Mouse (Mus musculus) heart, embryonic 13.5 days (tissue): Measurements from ENCODE around the gene Gramd1a. TPM values are rescaled to one million over a fixed set of nuclear protein-coding genes. Genes with fewer than 3 reads are reported as not detected.

Experiments
- ATAC-seq: fragments of 200-750 bp; cut with Nextera tagmentation; 2 replicates; pipeline ENCODE4 v1.8.0; 2017; ENCODE audit warnings: moderate TSS enrichment; ENCODE audit not compliant: insufficient number of reproducible peaks, low FRiP score, low TSS enrichment; ENCODE audit errors: extremely low read depth
- H3K27ac ChIP-seq: fragments of 300-500 bp; sonication (generic); replicated peaks from 2 replicates; pipeline ENCODE4 v1.5.1; 2015; ENCODE audit warnings: moderate library complexity, mild to moderate bottlenecking, inconsistent platforms
- H3K27me3 ChIP-seq: fragments of 300-500 bp; sonication (generic); replicated peaks from 2 replicates; pipeline ENCODE4 v1.6.1; 2015; ENCODE audit warnings: mild to moderate bottlenecking, inconsistent platforms
- H3K36me3 ChIP-seq: fragments of 300-500 bp; sonication (generic); 2 replicates; pipeline ENCODE4 v1.6.1; 2015; ENCODE audit warnings: mild to moderate bottlenecking, inconsistent platforms
- H3K4me1 ChIP-seq: fragments of 300-500 bp; sonication (generic); 2 replicates; pipeline ENCODE4 v1.6.1; 2015; ENCODE audit warnings: inconsistent platforms
- H3K4me2 ChIP-seq: fragments of 300-500 bp; sonication (generic); 2 replicates; pipeline ENCODE4 v1.6.1; 2015; ENCODE audit warnings: inconsistent platforms, mild to moderate bottlenecking, moderate library complexity
- H3K4me3 ChIP-seq: fragments of 300-500 bp; sonication (generic); 2 replicates; pipeline ENCODE4 v1.5.1; 2015; ENCODE audit warnings: moderate library complexity, mild to moderate bottlenecking, inconsistent platforms
- H3K9ac ChIP-seq: fragments of 300-500 bp; sonication (generic); 2 replicates; pipeline ENCODE4 v1.6.1; 2015; ENCODE audit warnings: inconsistent platforms, mild to moderate bottlenecking, moderate library complexity
- H3K9me3 ChIP-seq: fragments of 300-500 bp; sonication (generic); 2 replicates; pipeline ENCODE4 v1.6.1; 2016; ENCODE audit warnings: inconsistent platforms
- WGBS: fragments of 180-500 bp; shearing (Covaris S2); methylation state at CpG from one replicate; pipeline ENCODE4 v1.1.7; 2015; ENCODE audit warnings: mixed read lengths; 5-methylcytosine and 5-hydroxymethylcytosine counted together
- polyA plus RNA-seq: library from polyadenylated mRNA; unstranded; fragments of >200 nt; fragmentation: Nextera tagmentation; extraction: Ambion mirVana; gene quantifications from 2 replicates; pipeline ENCODE4 v1.2.1, GENCODE M21; 2015

Gramd1a gene
- polyA plus RNA-seq, 1 experiment from 2014 or later = 50.3 TPM

DNA sequence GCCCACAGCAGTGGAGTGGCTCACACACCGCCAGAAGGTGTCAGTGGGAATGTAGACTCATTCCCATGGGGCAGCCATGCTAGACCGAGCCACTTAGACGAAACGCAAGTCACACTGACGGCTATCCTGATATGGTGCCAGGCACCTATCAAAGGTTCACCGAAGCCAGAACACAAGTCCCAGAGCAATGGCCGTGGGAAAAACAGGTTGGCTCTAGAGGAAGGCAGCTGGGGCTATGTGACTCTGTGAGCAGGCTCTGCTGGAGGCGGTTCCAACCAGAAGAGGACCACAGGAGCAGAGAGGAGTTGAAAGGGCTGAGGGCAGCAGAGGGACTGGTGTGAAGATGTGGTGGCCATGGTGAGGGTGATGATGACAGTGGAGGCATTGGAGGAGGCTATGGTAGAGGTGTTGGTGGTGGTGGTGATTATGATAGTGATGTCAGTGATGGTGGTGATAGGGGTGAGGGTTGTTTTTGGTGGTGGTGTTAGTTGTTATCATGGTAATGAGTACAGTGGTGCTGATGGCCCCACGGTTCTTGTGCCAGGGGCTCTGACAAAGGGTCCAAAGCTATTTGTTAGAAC is 69.4 kb downstream of the Gramd1a start:
- H3K9ac ChIP-seq = no peak overlapping the region
- no peak overlapping the region for H3K4me3 ChIP-seq
- WGBS = 79% methylated on average over 9 of the region's 9 CpGs
- H3K4me1 ChIP-seq = peaks cover 16% of the 10 kb centered on the region; the same call in 1 of the 2 replicates
- H3K36me3 ChIP-seq = no peaks in the 10 kb centered on the region
- H3K4me2 ChIP-seq = no peak overlapping the region
- no peaks in the 10 kb centered on the region for H3K9me3 ChIP-seq
- H3K27me3 ChIP-seq = no peaks in the 10 kb centered on the region
- no peak for ATAC-seq
- no peak overlapping the region for H3K27ac ChIP-seq

DNA sequence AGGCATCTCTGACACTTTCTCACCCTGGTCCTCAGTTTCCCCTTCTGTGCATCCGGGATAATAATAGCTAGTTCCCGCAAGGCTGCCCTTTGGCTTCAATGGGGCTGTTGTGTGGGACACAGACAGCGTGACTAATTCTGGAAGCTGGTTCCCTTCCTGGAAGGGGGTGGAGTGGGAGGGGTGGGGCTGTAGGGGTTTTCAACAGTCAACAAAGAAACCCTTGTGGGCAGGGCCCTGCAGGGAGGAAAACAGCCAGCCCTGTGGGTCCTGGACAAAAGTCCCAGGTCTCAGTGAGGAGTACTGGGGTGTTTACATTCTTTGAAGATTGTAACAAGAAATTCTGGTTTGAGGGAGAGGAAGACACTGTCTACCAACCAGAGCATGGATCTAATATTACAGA is 70.5 kb downstream of the Gramd1a start:
- H3K4me1 ChIP-seq = peaks cover 16% of the 10 kb centered on the region; the same call in 1 of the 2 replicates
- H3K9me3 ChIP-seq = no peaks in the 10 kb centered on the region
- no peak overlapping the region for H3K4me3 ChIP-seq
- H3K9ac ChIP-seq = no peak overlapping the region
- H3K4me2 ChIP-seq = no peak overlapping the region
- H3K27me3 ChIP-seq = no peaks in the 10 kb centered on the region
- H3K36me3 ChIP-seq = no peaks in the 10 kb centered on the region
- 0 out of 2 replicates have a peak overlapping the region, but pooled peaks have one; percentile 1 for H3K27ac ChIP-seq
- WGBS = 59% methylated on average over 3 of the region's 3 CpGs
- ATAC-seq = no peak

DNA sequence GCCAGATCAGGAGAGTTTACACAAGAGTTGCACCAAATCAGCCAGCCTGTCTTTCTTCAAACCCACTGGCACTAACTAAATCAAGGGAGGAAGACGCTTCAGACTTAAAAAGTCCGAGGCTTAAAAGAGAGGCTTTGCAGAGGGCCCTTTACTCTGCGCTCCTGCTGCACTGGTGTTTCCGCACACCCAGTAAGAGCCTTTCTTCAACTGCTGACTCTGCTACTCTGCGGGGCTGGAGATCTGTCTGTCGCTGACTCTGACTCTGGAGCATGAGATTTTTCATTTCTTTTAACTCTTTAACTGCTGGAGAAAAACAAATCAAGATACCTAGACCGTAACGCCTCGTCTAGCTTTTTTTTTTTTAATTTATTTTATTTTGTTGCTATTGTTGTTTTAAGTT is 71.6 kb downstream of the Gramd1a start:
- Histone ChIP-seq H3K4me3 (no peak overlapping the region), H3K27me3 (no peaks in the 10 kb centered on the region), H3K9ac (no peak overlapping the region), H3K4me1 (peaks cover 16% of the 10 kb centered on the region; the same call in 1 of the 2 replicates), H3K36me3 (no peaks in the 10 kb centered on the region), H3K4me2 (no peak overlapping the region), H3K27ac (peak overlapping the region; percentile 13; the same call in 1 of the 2 replicates), H3K9me3 (no peaks in the 10 kb centered on the region)
- whole genome bisulfite sequencing = 47% methylated on average over 9 of the region's 9 CpGs
- ATAC-seq = no peak

DNA sequence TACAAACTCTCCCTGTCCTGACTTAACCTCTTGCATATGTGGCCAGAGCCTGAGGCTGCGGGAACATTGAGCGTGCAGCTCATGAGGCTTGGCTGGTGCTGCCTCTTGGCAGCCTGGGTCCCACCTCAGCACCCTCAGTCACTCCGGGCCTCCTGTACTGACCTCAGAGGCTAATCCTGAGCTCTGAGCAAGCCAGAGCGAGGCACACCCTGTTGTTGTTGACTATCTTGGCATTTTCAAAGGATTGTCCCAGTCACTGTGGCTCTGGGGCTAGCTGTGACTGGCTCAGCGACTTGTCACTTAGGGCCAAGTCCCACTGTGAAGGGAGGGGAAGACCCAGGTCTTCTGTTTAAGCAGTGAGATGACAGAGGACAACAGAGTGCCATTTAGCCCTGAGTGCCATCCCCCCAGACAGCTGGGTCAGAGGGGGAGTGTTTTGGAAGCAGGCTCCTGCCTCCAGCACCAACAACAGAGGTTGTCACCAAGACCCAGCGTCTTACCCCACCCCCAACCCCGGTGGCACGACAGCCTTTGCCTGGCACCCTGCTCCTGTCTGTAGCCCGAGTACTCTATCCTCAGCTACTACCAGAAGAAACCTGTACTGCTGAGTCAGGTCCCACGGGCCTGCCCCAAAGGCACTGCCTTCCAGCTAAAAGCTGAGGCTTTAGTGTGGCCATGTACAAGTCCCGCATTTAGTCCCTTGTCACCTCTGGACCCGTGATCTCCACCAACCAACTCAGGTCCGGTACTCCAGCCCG is 72.7 kb downstream of the Gramd1a start:
- Histone ChIP-seq H3K4me2 (no peak overlapping the region), H3K9me3 (no peaks in the 10 kb centered on the region), H3K27ac (no peak overlapping the region), H3K9ac (no peak overlapping the region), H3K27me3 (no peaks in the 10 kb centered on the region), H3K36me3 (no peaks in the 10 kb centered on the region), H3K4me1 (peaks cover 16% of the 10 kb centered on the region; the same call in 1 of the 2 replicates), H3K4me3 (no peak overlapping the region)
- ATAC-seq = no peak
- WGBS = 65% methylated on average over 14 of the region's 14 CpGs

DNA sequence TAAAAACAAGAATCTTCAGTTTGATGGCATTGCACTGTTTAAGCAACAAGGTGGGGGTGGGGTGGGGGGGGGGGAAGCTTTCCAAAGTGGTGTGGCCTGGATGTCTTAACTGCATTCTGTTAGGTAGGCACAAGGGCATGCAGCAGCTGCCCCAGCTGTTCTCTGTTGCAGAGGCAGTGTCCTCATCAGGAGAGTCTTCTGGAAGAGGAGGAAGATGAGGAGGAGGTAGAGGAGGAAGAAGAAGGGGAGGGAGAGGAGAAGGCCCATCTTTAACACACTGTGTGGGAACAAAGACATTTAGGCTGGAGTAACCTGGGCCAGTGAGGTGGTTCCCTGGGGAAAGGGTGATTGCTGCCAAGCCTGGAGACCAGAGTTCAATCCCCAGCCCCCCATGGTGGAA is 73.6 kb downstream of the Gramd1a start:
- H3K4me2 ChIP-seq = no peak overlapping the region
- H3K27me3 ChIP-seq = no peaks in the 10 kb centered on the region; the same call in 1 of the 2 replicates
- peaks cover 10% of the 10 kb centered on the region; the same call in 1 of the 2 replicates for H3K4me1 ChIP-seq
- H3K9me3 ChIP-seq = no peaks in the 10 kb centered on the region
- H3K9ac ChIP-seq = no peak overlapping the region
- H3K4me3 ChIP-seq = no peak overlapping the region
- no peaks in the 10 kb centered on the region for H3K36me3 ChIP-seq
- ATAC-seq = no peak
- no peak overlapping the region for H3K27ac ChIP-seq

DNA sequence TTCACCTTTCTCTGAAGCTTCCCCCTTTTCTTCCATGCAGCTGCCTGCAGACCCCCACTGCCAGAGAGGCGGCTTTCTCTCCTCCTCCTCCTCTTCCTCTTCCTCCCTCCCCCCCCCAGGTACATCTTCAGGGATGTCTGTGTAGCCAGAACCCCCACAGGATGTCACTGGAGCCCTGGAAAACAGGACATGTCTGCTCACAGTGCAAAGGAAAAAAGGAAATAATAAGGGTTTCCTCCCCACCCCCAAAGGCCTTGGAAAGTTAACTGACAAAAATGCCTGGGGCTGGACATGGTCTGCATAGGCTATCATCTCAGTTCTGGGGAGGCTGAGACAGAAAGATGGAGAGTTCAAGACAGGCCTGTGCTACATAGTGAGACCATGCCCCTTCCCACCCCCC is 74.6 kb downstream of the Gramd1a start:
- Histone ChIP-seq H3K4me3 (no peak overlapping the region), H3K9me3 (no peaks in the 10 kb centered on the region), H3K9ac (no peak overlapping the region), H3K4me2 (no peak overlapping the region), H3K27ac (no peak overlapping the region), H3K27me3 (no peaks in the 10 kb centered on the region; the same call in 1 of the 2 replicates), H3K36me3 (no peaks in the 10 kb centered on the region), H3K4me1 (peaks cover 10% of the 10 kb centered on the region; the same call in 1 of the 2 replicates)
- no peak for ATAC-seq
- 48% methylated on average over 1 of the region's 1 CpGs for WGBS

DNA sequence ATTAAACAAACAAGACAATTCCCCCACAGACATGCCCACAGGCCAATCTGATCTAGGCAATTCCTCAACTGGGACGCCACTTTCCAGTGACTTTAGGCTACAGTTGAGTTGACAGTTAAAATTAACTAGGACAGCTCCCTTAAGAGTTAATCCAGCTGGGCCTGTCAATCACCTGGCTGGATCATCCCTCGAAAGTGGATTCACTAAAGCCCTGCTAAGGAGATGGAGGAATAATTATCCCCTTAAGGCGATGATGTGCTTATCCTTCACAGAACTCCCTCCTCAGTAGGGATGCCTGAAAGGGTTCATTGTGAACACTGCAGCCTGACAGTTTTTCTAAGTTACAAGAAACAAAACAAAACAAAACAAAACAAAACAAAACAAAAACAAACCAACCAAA is 75.1 kb downstream of the Gramd1a start:
- 58% methylated on average over 3 of the region's 3 CpGs for WGBS
- no peak for ATAC-seq

More for the DNA sequence above, 75.1 kb downstream of the Gramd1a start:
- H3K9me3 ChIP-seq = no peaks in the 10 kb centered on the region
- no peak overlapping the region for H3K4me3 ChIP-seq
- peaks cover 10% of the 10 kb centered on the region; the same call in 1 of the 2 replicates for H3K4me1 ChIP-seq
- H3K36me3 ChIP-seq = no peaks in the 10 kb centered on the region
- H3K27ac ChIP-seq = no peak overlapping the region
- no peak overlapping the region for H3K9ac ChIP-seq
- H3K4me2 ChIP-seq = no peak overlapping the region
- H3K27me3 ChIP-seq = no peaks in the 10 kb centered on the region; the same call in 1 of the 2 replicates

Other genes with a start within 250 kb of the Gramd1a start
- gene Mag, start 241.0 kb downstream of the Gramd1a start, polyA plus RNA-seq = 0.08 and 0.10 TPM in 2 replicates
- not detected in 2 replicates for gene Hamp2, start 231.2 kb downstream of the Gramd1a start, polyA plus RNA-seq
- 0.71 TPM in 1 of 2 replicates, not detected in the other for gene Hamp, start 211.9 kb downstream of the Gramd1a start, polyA plus RNA-seq
- gene Usf2, start 199.1 kb downstream of the Gramd1a start, polyA plus RNA-seq = 16.8 and 17.3 TPM in 2 replicates
- 11.2 and 12.1 TPM in 2 replicates for gene Lsr, start 182.4 kb downstream of the Gramd1a start, polyA plus RNA-seq
- 1.1 and 1.4 TPM in 2 replicates for gene Fam187b, start 182.1 kb downstream of the Gramd1a start, polyA plus RNA-seq
- 35.5 and 39.2 TPM in 2 replicates for gene Fxyd5, start 113.4 kb downstream of the Gramd1a start, polyA plus RNA-seq
- 2.0 and 3.6 TPM in 2 replicates for gene Fxyd7, start 104.4 kb downstream of the Gramd1a start, polyA plus RNA-seq
- 1,042 and 1,184 TPM in 2 replicates for gene Fxyd1, start 98.7 kb downstream of the Gramd1a start, polyA plus RNA-seq
- gene Lgi4, start 96.6 kb downstream of the Gramd1a start, polyA plus RNA-seq = 0.19 and 0.21 TPM in 2 replicates
- gene Fxyd3, start 79.2 kb downstream of the Gramd1a start, polyA plus RNA-seq = 2.0 and 2.2 TPM in 2 replicates
- 2.4 and 3.6 TPM in 2 replicates for gene Hpn, start 40.6 kb downstream of the Gramd1a start, polyA plus RNA-seq
- gene Scn1b, start 28.9 kb downstream of the Gramd1a start, polyA plus RNA-seq = 2.5 and 3.1 TPM in 2 replicates
- not detected in 2 replicates for gene Scgb2b2, start 134.6 kb upstream of the Gramd1a start, polyA plus RNA-seq
- not detected in 2 replicates for gene Scgb1b2, start 135.9 kb upstream of the Gramd1a start, polyA plus RNA-seq
- gene Scgb2b3, start 206.2 kb upstream of the Gramd1a start, polyA plus RNA-seq = not detected in 2 replicates
- gene Scgb1b3, start 219.7 kb upstream of the Gramd1a start, polyA plus RNA-seq = not detected in 2 replicates